Mouse (Mus musculus) left cerebral cortex, adult 2 months (tissue): Measurements from ENCODE around the gene Med1. TPM values are rescaled to one million over a fixed set of nuclear protein-coding genes. Genes with fewer than 3 reads are reported as not detected.
"Not testable (repeated sequence)": the region's sequence is repeated elsewhere in the genome, so short reads cannot be mapped to it uniquely, and the experiment has no call there.

Experiments used
- DNase-seq, 2 experiments: peaks; one replicate each; pipeline ENCODE4 v3.0.0; 2021 to 2022; ENCODE audit warnings: low spot score in 2 of 2, mixed read lengths in 1 of 2; ENCODE audit errors: extremely low spot score in 1 of 2
- H3K27ac ChIP-seq: fragments of 200-600 bp; 2 replicates; pipeline ENCODE4 v1.8.1; 2022
- H3K4me3 ChIP-seq: fragments of 200-600 bp; 2 replicates; pipeline ENCODE4 v1.8.1; 2022
- CTCF ChIP-seq: fragments of 200-600 bp; IDR thresholded peaks from 2 replicates; pipeline ENCODE4 v1.8.1; 2022; ENCODE audit warnings: antibody characterized with exemption, mild to moderate bottlenecking, moderate library complexity
- intact Hi-C: fragments of 180-260 bp; cut with DNase I; formaldehyde crosslinking; loops from one replicate; pipeline ENCODE4 v1.15.1; 2025
- total RNA-seq, 2 experiments: library from RNA; stranded (reverse); gene quantifications; 2 replicates each; pipeline ENCODE4 v1.2.3; 2021

Gene Med1
- total RNA-seq, 2 experiments from 2014 or later, result 54.9 to 55.1 TPM

GRCm38 (mm10) chr11:98201791-98202640 lies 8.9 kb upstream of the Med1 start:
- intact Hi-C loops, result loop anchor here (1.0 to 5.0 kb wide), 2 partner anchors 9 to 175 kb away; partner anchors contain the start of genes Med1 and Rpl19

GRCm38 (mm10) chr11:98190820-98191219 lies 2.3 kb downstream of the Med1 start:
- TF ChIP-seq CTCF, result no peak
- intact Hi-C loops, result no loop called here
- H3K27ac ChIP-seq, result no peak overlapping the region
- DNase-seq, result no peak
- H3K4me3 ChIP-seq, result no peak overlapping the region

More at GRCm38 (mm10) chr11:98201791-98202640, 8.9 kb upstream of the Med1 start:
- peak in 1 of 2 experiments; percentile 12 for DNase-seq
- no peak for TF ChIP-seq CTCF
- Histone ChIP-seq H3K27ac (peak overlapping the region; percentile 98), H3K4me3 (peak overlapping the region; percentile 68)

- no peak for TF ChIP-seq CTCF
- no peak overlapping the region for H3K27ac ChIP-seq
- no peak for DNase-seq
- intact Hi-C loops, result no loop called here
- H3K4me3 ChIP-seq, result no peak overlapping the region
Measured at GRCm38 (mm10) chr11:98187640-98188395, 5.3 kb downstream of the Med1 start.

GRCm38 (mm10) chr11:98182149-98182548 lies 10.9 kb downstream of the Med1 start:
- H3K4me3 ChIP-seq, H3K27ac ChIP-seq, DNase-seq, intact Hi-C loops: not testable (repeated sequence)

- H3K4me3 ChIP-seq, result no peak overlapping the region
- DNase-seq, result no peak
- intact Hi-C loops, result loop anchor here (5.0 kb wide), 1 partner anchor 59 kb away; no protein-coding TSS in a partner anchor
- H3K27ac ChIP-seq, result no peak overlapping the region
- no peak for TF ChIP-seq CTCF
Measured at GRCm38 (mm10) chr11:98168400-98168799, 24.7 kb downstream of the Med1 start.

GRCm38 (mm10) chr11:98155094-98155493 lies 38.0 kb downstream of the Med1 start:
- DNase-seq, result no peak

GRCm38 (mm10) chr11:98150625-98151156 lies 42.4 kb downstream of the Med1 start:
- no peak for DNase-seq
- intact Hi-C loops, result no loop called here
- TF ChIP-seq CTCF, result no peak
- Histone ChIP-seq H3K4me3 (peak overlapping the region; percentile 88), H3K27ac (no peak overlapping the region)

More at GRCm38 (mm10) chr11:98155094-98155493, 38.0 kb downstream of the Med1 start:
- intact Hi-C loops, result no loop called here
- Histone ChIP-seq H3K4me3 (no peak overlapping the region), H3K27ac (no peak overlapping the region)
- no peak for TF ChIP-seq CTCF

- no peak for TF ChIP-seq CTCF
- Histone ChIP-seq H3K27ac (peak within 1 kb of the TSS; percentile 99), H3K4me3 (peak within 1 kb of the TSS; percentile 88)
- intact Hi-C loops, result loop anchor here (10.0 kb wide), 1 partner anchor 115 kb away; no protein-coding TSS in a partner anchor
- peak; percentile 90 to 91 for DNase-seq
Measured at GRCm38 (mm10) chr11:98149786-98150624, 43.1 kb downstream of the Med1 start, which contains the start of gene Fbxl20. Gene Fbxl20, minus strand, starts transcription at chr11:98150403.

GRCm38 (mm10) chr11:98149304-98149750 lies 43.8 kb downstream of the Med1 start:
- peak; percentile 91 to 94 for DNase-seq
- TF ChIP-seq CTCF, result no peak
- peak overlapping the region; percentile 88 for H3K4me3 ChIP-seq
- intact Hi-C loops, result loop anchor here (10.0 kb wide), 1 partner anchor 115 kb away; no protein-coding TSS in a partner anchor
- H3K27ac ChIP-seq, result peak overlapping the region; percentile 99

- DNase-seq, result peak in 1 of 2 experiments; percentile 37
- TF ChIP-seq CTCF, result no peak
- Histone ChIP-seq H3K4me3 (peak overlapping the region; percentile 88), H3K27ac (peak overlapping the region; percentile 99)
- intact Hi-C loops, result loop anchor here (10.0 kb wide), 1 partner anchor 114 kb away; no protein-coding TSS in a partner anchor
Measured at GRCm38 (mm10) chr11:98148551-98149301, 44.4 kb downstream of the Med1 start.
